Mouse (Mus musculus): ENCODE measurements around the gene Sox10.

The Sox10 gene

GRCm38 (mm10) chr15:79123751-79124150, 41.3 kb downstream of the Sox10 start:
- no peak for DNase-seq (ENCODE audit: low spot score)

GRCm38 (mm10) chr15:79122546-79122945, 42.5 kb downstream of the Sox10 start:
- DNase-seq (ENCODE audit: low spot score): no peak

GRCm38 (mm10) chr15:79122119-79122518, 42.9 kb downstream of the Sox10 start:
- no peak for DNase-seq (ENCODE audit: low spot score)

- DNase-seq (ENCODE audit: low spot score): no peak
Measured at GRCm38 (mm10) chr15:79119491-79119890, 45.5 kb downstream of the Sox10 start.

GRCm38 (mm10) chr15:79115276-79115675, 49.8 kb downstream of the Sox10 start:
- DNase-seq (ENCODE audit: low spot score): no peak

GRCm38 (mm10) chr15:79111774-79112173, 53.3 kb downstream of the Sox10 start:
- no peak for DNase-seq (ENCODE audit: low spot score)

- no peak for DNase-seq (ENCODE audit: low spot score)
Measured at GRCm38 (mm10) chr15:79110528-79110927, 54.5 kb downstream of the Sox10 start.

GRCm38 (mm10) chr15:79110031-79110430, 55.0 kb downstream of the Sox10 start:
- peak; percentile 17 for DNase-seq (ENCODE audit: low spot score)

GRCm38 (mm10) chr15:79109321-79109934, 55.6 kb downstream of the Sox10 start:
- DNase-seq (ENCODE audit: low spot score): peak; percentile 48

GRCm38 (mm10) chr15:79108421-79109320, 56.4 kb downstream of the Sox10 start, which contains the start of gene Micall1:
Gene Micall1 (plus strand): TSS chr15:79108898.
- DNase-seq (ENCODE audit: low spot score): peak; percentile 77

- DNase-seq (ENCODE audit: low spot score): peak; percentile 48
Measured at GRCm38 (mm10) chr15:79107966-79108365, 57.1 kb downstream of the Sox10 start.

GRCm38 (mm10) chr15:79105804-79106203, 59.2 kb downstream of the Sox10 start:
- no peak for DNase-seq (ENCODE audit: low spot score)

Data from embryo, embryonic 10.5 days (tissue).